Mouse (Mus musculus) natural killer cell, adult 2 months (primary cell): ENCODE data around the gene Gm20696.
A peak's percentile ranks its signal among the peaks of the same experiment; 100 is the strongest.

ENCODE experiments used
- DNase-seq, 2 experiments: peaks; one replicate each; pipeline ENCODE4 v3.0.0; 2022; ENCODE audit warnings: low spot score in 2 of 2

Gene Gm20696

DNA sequence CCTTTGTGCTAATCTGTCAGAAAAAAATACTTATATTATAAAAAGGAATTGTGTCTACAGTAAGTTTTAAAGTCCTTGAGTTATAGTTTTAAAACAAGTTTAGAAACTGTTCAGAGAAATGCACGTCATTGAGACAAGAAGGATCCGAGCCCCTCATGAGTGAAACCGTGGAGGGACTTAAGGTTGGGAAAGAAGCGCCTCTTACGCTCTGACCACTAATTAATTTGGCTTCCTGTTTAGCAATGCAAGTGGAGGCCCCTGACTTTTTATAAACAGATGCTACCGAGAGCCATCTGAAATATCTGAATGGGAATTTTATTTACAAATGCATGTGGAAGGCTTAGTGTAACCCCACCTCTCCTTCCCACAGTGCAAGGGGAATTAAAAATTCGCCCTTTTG is 41.3 kb downstream of the Gm20696 start:
- DNase-seq: no peak

DNA sequence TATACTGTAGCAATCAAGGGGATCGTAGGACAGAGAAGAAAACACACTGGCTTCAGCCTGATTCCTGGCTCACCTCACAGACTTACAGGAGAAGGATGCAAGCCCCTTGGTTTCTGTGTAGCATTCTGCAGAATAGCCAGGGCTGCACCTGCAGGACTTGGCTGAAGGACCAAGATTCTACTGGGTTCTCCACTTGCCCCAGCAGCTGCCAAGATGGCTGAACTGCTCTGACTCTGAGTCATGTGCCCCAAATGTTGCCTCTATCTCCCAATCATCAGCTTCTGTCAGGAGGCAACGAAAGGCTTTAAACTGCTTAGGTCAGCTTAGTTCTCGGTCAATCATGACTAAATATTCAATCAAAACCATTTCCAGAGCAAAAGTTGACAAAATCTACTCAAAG is 42.1 kb downstream of the Gm20696 start:
- DNase-seq: no peak

DNA sequence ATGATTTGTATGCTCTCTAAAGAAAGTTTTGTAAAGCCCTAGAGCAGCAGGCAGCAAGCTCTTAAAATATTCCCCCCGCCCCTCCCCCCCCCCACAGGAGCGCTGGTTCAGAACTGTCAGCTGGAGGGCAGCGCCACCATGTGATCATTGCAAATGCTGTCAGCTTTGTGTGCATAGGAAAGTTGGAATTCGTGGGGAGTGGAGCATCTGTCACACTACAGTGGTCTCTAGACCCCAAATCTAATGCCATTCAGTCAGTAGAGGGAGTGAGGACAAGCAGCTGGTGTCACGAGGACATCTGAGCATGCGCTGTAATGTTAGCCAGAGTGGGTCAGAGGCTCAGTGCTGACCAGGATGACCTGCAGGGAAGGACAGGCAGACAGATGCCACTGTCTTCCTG is 43.0 kb downstream of the Gm20696 start:
- DNase-seq: no peak

- DNase-seq: no peak
Observed at GRCm38 (mm10) chr6:99621167-99621566, 45.4 kb downstream of the Gm20696 start.

- DNase-seq: no peak
Observed at GRCm38 (mm10) chr6:99620471-99620870, 46.1 kb downstream of the Gm20696 start.

DNA sequence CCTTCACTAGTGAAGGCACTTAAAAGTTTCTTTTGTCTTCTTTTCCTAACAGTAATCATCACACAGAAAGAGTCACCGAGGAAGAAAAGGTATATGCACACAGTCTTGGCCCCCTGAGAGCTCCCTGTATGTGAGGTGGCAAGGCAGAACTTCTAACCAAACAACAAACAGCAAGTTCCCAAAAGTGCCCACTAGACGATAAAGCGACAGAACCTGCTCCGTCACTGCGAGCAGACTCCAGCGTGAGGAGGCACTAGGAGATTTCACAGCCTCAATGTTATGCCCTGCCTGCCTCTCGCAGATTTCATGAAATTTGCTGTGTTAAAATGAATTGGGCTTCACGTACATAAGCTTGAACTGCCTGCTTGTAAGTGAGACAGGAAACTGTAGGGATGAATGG is 46.6 kb downstream of the Gm20696 start:
- no peak for DNase-seq

DNA sequence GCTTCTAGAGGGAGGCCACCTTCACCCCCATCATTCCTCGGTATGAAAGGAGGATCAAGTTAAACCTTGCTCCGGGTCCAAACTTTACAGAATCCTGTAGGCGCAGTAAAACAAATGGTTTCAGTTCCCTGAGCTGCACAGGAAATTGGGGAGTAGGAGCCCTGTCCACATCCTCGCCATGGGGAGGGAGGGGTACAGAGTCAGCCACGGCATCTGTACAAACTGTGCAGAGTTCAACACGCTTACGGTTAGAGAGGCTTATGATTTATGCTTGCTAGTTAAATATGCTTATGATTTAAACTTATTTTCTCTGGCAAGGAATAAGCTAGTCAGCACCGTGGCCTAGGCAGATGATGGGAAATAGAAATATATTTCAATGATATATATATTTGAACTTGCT is 47.1 kb downstream of the Gm20696 start:
- no peak for DNase-seq

DNA sequence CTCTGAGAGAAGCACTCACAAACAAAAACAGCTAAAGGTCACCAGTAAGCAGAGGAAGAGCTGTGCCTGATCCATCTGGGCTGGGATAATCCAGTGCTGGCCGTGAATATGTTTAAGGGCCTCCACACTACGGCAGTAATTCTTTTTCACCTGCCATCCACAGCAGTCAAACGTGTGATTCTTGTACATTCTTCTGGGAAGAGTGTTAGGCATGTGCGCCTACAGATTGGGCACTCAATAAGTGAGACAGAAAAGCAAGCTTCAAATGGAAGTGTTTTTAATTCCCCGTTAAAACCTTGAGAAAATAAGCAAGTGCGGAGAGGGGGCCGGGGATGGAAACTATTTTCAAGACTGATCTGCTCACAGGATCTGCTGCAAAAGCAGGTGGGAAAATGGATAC is 48.7 kb downstream of the Gm20696 start:
- no peak for DNase-seq

DNA sequence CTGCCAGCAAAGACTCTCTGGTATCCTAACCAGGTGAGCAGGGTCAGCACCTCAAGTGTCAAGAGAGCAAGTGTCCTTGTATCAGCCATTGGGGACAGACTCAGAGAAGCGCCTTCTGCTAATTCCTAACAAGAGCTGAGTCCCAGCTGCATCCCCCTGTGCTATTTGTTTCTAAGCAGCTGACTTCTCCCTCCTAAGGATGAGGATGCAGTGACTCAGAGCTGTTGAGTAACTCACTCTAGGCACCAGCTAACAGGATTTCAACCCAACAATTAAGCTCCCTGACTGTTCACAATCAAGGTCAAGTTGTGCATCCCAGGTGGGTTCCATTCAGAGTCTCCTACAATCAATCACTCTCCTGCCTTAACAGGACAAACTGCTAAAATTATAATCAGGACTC is 49.2 kb downstream of the Gm20696 start:
- DNase-seq: no peak

DNA sequence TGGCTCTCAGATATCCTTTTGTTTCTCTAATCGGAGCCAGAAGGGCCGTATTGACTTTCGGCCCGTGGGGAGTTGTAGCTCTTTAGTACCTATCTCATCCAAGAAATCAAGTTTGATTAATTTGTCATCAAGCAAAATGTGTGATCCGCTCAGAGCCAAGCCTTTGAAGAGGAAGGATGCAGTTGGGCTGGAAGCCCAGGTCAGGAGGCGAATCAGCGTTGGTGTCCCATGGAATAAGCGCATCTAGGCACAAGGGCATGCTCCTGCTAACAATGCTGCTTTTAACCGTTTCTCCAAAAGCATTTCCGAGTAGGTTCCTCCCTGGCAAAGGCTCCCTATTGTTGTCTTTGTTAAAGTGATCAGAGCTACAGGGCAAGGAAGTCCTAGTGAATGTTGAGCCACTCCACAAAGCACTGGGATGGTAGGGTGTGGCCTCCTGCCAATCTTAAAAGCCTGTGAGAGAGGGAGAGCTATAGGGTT is 51.3 kb downstream of the Gm20696 start:
- DNase-seq: no peak

DNA sequence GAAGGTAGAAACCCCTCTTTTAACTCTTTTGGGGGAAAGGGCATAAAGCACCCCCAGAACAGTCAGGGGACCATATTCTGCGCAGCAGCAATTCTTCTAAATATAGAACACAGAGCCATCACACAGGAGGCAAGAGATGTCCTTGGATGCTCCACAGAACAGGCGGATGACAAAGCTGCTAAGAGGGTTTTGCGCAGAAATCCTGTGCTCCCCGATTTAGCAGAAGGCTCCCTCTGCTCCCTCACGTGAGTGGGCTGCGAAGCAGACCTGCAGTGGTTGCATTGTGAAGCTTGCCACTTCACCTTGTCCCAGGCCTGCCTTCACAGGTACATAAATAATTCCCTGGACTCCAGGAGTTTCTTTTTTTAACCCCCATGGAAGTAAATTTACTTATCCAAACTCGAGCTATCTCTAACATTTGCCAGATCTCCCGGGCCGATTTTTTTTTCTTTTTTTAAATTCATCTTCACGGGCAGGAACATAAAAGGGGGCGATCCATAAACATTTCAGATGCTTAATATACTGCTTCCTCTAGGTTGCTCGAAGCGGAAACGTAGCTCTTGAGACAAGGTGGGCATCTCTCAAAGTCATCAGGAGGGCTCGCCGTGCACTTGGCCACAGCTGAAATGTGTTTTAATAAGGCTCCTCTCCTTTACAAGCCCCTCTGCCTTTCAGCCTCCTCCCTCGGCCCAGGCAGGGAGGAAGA is 51.9 kb downstream of the Gm20696 start:
- DNase-seq: no peak

DNA sequence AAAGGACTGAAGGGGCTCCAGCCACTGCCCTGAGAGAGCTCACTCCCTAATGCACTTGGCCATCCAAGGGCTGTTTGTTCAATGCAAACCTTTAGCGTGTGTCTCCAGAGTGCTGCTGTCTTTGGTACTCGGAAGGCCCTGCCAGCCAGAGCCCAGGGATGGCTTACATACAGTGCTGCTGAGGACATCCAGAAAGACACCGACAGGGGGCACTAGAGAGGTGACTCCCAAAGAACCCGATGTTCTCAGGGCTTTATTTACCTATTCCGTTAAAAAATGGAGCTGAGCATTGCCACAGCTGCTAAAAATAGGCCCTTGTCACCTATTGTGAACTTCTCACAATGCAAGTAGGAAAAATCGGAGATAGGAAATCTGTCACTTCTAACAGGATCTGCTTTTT is 54.7 kb downstream of the Gm20696 start:
- no peak for DNase-seq

GRCm38 (mm10) chr6:99610454-99611427 is 55.9 kb downstream of the Gm20696 start:
- no peak for DNase-seq

DNA sequence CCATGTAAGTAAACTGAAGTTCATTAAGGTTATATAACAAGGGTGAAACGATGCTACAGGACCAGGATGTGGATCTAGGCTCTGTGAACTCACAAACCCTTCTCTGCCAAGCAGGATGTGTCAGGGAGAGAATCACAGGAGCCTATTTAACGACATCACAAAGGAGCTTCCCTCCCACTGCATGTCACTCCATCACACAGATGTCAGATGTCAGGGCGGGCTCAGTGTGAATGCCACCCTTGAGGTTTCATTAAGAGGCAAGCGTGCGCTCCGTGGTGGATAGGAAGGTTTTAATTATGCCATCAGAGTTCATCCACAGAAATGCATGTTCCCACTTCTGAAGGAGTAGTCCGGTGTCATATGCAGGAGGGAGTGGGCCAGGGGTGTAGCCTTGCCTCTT is 60.5 kb downstream of the Gm20696 start:
- DNase-seq: no peak

DNA sequence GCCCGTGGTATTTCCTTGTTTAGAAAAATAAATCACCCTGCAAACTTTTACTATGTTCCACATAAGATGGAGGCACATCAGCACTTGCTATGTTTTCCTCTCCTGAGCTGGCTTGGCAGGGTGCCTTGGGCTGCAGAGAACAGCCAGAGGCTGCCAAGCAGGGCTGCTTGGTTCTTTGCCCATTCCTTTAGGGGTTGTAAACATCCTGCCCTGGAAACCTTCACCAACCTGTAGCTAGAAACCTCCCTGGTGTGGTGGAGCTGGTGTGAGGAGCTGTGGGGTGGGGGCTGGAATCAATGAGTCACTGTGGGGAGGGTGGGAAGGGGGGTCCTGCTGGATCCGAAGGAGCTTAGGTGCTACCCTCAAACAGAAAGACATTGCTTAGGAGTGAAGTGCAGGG is 61.8 kb downstream of the Gm20696 start:
- DNase-seq: no peak

DNA sequence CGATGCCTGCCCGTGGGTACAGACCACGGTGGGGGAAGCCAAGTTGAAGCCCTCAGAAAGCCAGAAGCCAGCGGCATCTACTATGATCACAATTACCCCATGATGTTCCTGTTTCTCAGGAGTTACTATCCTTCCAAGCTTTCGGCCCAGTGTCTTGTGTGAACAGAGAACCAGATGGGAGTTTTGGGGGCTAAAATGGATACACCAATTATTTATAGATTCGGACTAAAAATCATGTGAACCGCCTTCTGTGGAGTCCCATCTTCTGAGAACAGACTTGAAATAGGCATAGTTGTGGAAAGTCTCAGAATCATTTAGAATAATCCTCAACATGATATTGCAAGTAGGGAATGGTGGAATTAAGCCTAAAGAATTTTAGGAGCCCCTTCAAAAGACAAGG is 64.2 kb downstream of the Gm20696 start:
- DNase-seq: no peak

- no peak for DNase-seq
Observed at GRCm38 (mm10) chr6:99600886-99601285, 65.7 kb downstream of the Gm20696 start.

DNA sequence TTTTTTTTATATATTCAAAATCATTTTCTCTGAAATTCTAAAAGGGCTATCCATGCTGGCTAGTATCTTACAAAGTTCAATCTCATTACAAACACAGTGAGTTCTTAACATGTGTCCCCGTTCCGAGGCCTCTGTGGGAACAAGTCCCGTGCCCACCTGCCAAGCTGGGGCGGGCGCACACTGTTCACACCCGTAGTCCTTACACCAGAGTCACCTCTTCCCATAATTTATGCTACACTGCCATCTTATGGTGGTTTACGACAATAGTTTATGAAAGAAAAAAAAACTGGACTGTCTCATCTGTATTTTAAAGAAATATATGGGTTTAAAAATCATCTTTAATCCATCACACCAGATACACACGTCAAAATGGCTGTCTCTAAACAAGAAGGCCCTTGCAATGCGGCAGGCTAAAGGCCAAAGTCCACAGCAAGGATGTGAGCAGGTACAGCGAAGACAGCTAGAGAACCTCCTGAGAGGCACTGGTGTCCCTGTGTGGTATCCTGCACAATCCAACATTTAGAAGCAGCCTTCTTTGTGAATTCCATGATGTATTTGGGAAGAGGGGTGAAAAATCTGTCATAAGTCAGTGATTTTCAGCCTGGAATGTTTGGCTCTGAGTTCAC is 66.3 kb downstream of the Gm20696 start:
- peak in 1 of 2 experiments; percentile 23 for DNase-seq

GRCm38 (mm10) chr6:99599651-99600050 is 66.9 kb downstream of the Gm20696 start:
- no peak for DNase-seq

DNA sequence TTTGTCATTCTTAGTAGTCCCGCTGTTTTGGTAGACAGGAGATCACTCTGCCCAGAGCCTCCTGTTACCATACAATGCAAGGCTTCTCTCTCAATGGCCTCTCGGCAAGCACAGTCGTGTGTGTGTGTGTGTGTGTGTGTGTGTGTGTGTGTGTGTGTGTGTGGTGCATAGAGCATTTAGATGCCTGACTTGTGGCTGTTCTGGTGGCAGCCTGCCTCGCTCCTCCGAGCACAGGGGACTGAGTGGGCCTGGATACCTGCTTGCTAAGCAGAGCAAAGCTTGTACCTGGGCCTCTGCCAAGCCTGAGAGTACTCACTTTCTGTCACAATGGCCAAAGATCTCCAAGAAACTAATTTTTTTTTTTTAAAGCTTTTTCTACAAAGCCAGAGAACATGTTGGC is 67.4 kb downstream of the Gm20696 start:
- no peak for DNase-seq

GRCm38 (mm10) chr6:99577040-99577439 is 89.6 kb downstream of the Gm20696 start:
- no peak for DNase-seq

DNA sequence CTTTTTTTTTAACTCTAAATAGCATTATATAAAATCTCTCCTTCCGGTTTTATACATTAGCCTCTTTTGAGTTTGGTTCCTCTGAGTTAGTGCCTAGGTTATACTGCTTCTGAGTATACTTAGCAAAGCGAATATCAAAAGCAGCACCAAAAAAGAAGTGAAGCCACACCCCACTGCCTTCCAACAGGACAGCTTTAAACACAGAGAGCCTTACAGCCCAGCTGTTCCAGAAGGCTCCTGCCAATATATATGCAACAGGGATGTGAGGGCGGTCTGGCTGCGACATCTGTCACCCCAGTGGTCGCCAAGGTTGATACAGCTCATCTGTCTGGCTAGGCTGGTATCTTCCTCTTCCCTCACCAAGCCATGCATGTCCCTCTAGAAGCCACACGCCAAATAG is 91.0 kb downstream of the Gm20696 start:
- no peak for DNase-seq
